Mouse (Mus musculus) midbrain, postnatal 0 days (tissue): ENCODE measurements around the gene Egflam. TPM values are rescaled to one million over a fixed set of nuclear protein-coding genes. Genes with fewer than 3 reads are reported as not detected.

Source experiments
- ATAC-seq: fragments of 200-750 bp; cut with Nextera tagmentation; 2 replicates; pipeline ENCODE4 v1.8.0; 2017; ENCODE audit warnings: moderate number of reproducible peaks, mild to moderate bottlenecking, moderate TSS enrichment, moderate library complexity; ENCODE audit not compliant: low FRiP score
- DNase-seq: peaks from one replicate; pipeline ENCODE4 v3.0.0-alpha.2; 2015; ENCODE audit warnings: low spot score
- H3K27ac ChIP-seq: fragments of 300-500 bp; sonication (generic); 2 replicates; pipeline ENCODE4 v1.5.1; 2014; ENCODE audit warnings: low read depth, mild to moderate bottlenecking, low read length, mixed read lengths
- H3K27me3 ChIP-seq: fragments of 300-500 bp; sonication (generic); 2 replicates; pipeline ENCODE4 v1.6.1; 2014; ENCODE audit warnings: low read length, control low read depth, mixed read lengths; ENCODE audit not compliant: insufficient read depth
- H3K36me3 ChIP-seq: fragments of 300-500 bp; sonication (generic); 2 replicates; pipeline ENCODE4 v1.6.1; 2014; ENCODE audit warnings: low read length, control low read depth, mixed read lengths; ENCODE audit not compliant: insufficient read depth
- H3K4me1 ChIP-seq: fragments of 300-500 bp; sonication (generic); 2 replicates; pipeline ENCODE4 v1.6.1; 2014; ENCODE audit warnings: mild to moderate bottlenecking, control low read depth, antibody characterized with exemption, low read length, mixed read lengths; ENCODE audit not compliant: insufficient read depth
- H3K4me2 ChIP-seq: fragments of 300-500 bp; sonication (generic); 2 replicates; pipeline ENCODE4 v1.6.1; 2014; ENCODE audit warnings: low read depth, mild to moderate bottlenecking, low read length, mixed read lengths; ENCODE audit not compliant: poor library complexity, severe bottlenecking
- H3K4me3 ChIP-seq: fragments of 300-500 bp; sonication (generic); 2 replicates; pipeline ENCODE4 v1.5.1; 2014; ENCODE audit warnings: low read depth, mild to moderate bottlenecking, low read length, moderate library complexity
- H3K9ac ChIP-seq: fragments of 300-500 bp; sonication (generic); replicated peaks from 2 replicates; pipeline ENCODE4 v1.6.1; 2014; ENCODE audit warnings: mild to moderate bottlenecking, low read length, moderate library complexity, mixed read lengths; ENCODE audit not compliant: poor library complexity, severe bottlenecking
- H3K9me3 ChIP-seq: fragments of 300-500 bp; sonication (generic); 2 replicates; pipeline ENCODE4 v1.6.1; 2016; ENCODE audit warnings: low read length, control low read depth
- CTCF ChIP-seq: IDR thresholded peaks from 2 replicates; pipeline ENCODE4 v1.5.1; 2016; ENCODE audit warnings: antibody characterized with exemption, mild to moderate bottlenecking
- WGBS: fragments of 180-500 bp; shearing (Covaris S2); extraction: QIAGEN DNeasy Blood & Tissue Kit; methylation state at CpG from one replicate; pipeline ENCODE4 v1.1.7; 2014; 5-methylcytosine and 5-hydroxymethylcytosine counted together
- polyA plus RNA-seq: library from polyadenylated mRNA; unstranded; fragments of >200 nt; fragmentation: Nextera tagmentation; extraction: Ambion mirVana; gene quantifications from 2 replicates; pipeline ENCODE4 v1.2.1, GENCODE M21; 2015
- total RNA-seq: library from RNA; depleted of rRNA; stranded (reverse); fragments of >200 nt; gene quantifications from 2 replicates; pipeline ENCODE4 v1.2.3, GENCODE M21; 2014

Egflam gene
- total and polyA plus RNA-seq, 2 experiments from 2014 or later = 7.8 to 8.6 TPM

GRCm38 (mm10) chr15:7206110-7206509 lies 192.1 kb downstream of the Egflam start:
- H3K9me3 ChIP-seq = no peaks in the 10 kb centered on the region
- H3K27ac ChIP-seq = no peak overlapping the region
- no peak for DNase-seq
- no peaks in the 10 kb centered on the region for H3K4me1 ChIP-seq
- H3K4me2 ChIP-seq = no peak overlapping the region
- H3K36me3 ChIP-seq = no peaks in the 10 kb centered on the region
- ATAC-seq = no peak
- H3K27me3 ChIP-seq = no peaks in the 10 kb centered on the region
- no peak for TF ChIP-seq CTCF
- H3K4me3 ChIP-seq = no peak overlapping the region
- WGBS = 46% methylated on average over 5 of the region's 5 CpGs
- H3K9ac ChIP-seq = no peak overlapping the region

DNA sequence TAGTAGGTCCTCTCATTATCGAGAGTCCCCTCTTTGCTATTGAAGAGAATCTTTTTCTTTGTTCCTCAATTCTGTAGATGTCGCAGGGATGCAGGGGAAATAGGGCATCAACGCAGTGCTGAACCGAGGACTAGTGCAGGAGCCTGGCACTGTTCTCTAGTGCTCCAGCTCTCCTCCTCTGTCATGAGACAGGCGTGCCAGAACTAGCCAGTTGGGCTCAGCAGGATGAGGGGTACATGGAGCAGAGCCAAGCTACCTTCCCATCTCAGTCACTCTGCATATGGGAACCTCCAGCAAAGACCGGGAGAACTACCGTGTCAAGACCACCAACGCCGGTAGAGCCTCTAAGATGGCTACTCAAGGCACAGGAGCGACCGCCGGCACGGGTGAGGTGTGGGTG lies 193.3 kb downstream of the Egflam start:
- Histone ChIP-seq H3K4me2 (no peak overlapping the region), H3K4me1 (no peaks in the 10 kb centered on the region), H3K27ac (no peak overlapping the region), H3K4me3 (no peak overlapping the region), H3K9ac (no peak overlapping the region), H3K36me3 (no peaks in the 10 kb centered on the region), H3K9me3 (no peaks in the 10 kb centered on the region), H3K27me3 (no peaks in the 10 kb centered on the region)
- peak; percentile 67 for DNase-seq
- 75% methylated on average over 13 of the region's 13 CpGs for WGBS
- ATAC-seq = no peak
- TF ChIP-seq CTCF = no peak

DNA sequence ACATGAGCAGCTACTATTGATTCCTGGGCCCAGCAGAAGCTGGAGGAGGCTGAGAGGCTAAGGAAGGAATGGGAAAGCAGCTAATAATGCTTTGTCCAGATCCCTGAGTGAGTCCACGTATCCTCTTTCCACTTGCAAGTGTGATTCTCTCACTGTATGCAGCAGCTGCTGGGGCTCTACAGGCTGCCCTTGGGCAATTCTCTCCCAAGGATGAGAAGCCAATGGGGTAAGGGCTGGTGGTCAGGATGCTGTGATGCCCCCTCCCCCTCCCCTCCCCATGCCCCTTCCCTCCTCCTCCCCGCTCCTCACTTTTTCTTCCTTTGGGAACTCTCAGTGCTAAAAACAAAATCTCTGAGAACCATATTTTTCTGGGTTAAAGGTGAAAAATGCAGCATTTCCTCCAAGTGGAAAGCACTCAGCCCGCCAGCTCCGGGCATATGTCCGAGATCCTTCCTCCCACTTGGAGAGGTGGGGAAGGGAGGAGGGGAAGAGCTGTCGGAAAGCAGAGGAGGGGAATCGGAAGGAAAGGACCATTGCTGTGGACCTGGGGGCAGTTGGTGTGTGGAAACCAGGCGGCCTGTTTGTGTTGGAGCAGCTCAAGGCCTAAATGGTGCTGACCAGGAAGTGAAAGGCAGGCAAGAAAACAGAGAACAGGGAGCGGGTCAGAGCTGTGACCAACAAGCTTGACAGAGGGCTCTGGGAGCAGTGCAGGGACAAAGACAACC lies 194.4 kb downstream of the Egflam start:
- TF ChIP-seq CTCF = no peak
- H3K9ac ChIP-seq = no peak overlapping the region
- H3K27ac ChIP-seq = no peak overlapping the region
- no peaks in the 10 kb centered on the region for H3K36me3 ChIP-seq
- no peaks in the 10 kb centered on the region for H3K9me3 ChIP-seq
- 68% methylated on average over 9 of the region's 9 CpGs for WGBS
- no peak overlapping the region for H3K4me2 ChIP-seq
- ATAC-seq (no peak), DNase-seq (peak; percentile 27)
- H3K4me1 ChIP-seq = no peaks in the 10 kb centered on the region
- H3K4me3 ChIP-seq = no peak overlapping the region
- H3K27me3 ChIP-seq = no peaks in the 10 kb centered on the region

DNA sequence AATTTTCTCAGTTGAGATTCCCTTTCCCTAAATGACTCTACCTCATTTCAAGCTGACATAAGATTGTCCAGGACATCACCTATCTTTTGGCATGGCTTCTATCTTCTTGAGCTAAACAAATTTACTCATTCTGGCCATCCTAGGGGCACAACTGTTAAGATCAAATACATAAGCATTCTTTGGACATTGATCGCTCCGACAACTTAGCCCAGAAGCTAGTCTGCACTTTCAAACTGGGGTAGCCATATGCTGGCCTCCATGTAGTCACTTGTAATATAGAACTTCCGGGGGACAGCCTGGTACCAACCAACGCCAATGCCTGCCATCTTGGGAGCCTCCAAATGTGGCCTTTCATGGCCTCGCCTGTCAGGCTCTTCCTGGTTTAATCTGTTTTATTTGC lies 195.2 kb downstream of the Egflam start:
- no peak overlapping the region for H3K9ac ChIP-seq
- no peaks in the 10 kb centered on the region for H3K9me3 ChIP-seq
- H3K27me3 ChIP-seq = no peaks in the 10 kb centered on the region
- H3K4me3 ChIP-seq = no peak overlapping the region
- no peaks in the 10 kb centered on the region for H3K4me1 ChIP-seq
- no peak for TF ChIP-seq CTCF
- WGBS = 90% methylated on average over 5 of the region's 5 CpGs
- H3K36me3 ChIP-seq = no peaks in the 10 kb centered on the region
- no peak for DNase-seq
- no peak for ATAC-seq
- H3K4me2 ChIP-seq = no peak overlapping the region
- H3K27ac ChIP-seq = no peak overlapping the region

DNA sequence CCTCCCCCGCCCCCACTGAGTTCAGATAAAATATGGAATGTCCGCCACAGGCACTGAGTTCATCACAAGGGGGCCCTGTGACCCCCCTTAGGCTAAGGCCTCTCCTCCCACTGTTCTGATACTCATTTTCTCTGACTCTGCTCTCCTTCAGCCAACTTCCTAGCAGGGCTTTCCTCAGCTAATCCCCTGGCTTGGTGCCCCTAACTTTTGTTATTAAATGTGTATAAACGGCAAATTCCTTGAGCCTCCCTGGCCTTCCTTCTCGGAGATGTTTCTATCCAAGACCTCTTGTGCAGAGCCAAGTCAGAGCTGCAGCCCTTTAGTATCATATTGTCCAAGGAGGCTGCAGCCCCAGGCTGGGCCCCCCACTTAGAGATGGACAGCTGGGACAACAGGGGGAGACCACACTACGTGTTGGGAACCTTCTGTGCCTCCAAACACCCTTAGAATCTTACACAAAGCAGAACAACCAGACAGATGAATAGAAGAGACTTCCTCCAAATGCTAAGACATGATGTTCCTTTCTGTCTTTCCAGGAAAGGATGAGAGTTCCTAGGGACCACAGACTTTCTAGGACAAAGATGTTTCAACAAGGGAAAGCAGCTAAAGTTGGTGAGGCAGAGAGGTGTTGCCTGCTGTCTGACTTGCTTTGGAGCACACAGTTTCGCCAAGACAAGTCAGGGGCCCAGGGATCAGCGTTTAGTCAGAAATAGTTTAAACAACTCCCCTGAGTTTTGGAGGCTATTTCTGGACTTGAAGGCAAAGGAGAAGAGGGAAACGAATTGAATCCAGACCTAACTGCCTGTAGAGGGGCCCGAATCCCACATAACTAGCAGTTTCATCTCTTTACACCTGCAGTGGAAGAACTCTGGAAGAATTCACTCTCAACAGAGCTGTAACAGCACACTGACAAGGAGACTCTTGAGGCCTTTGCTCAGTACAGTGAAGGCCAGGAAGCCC lies 196.5 kb downstream of the Egflam start:
- no peaks in the 10 kb centered on the region for H3K36me3 ChIP-seq
- no peaks in the 10 kb centered on the region for H3K9me3 ChIP-seq
- WGBS = 56% methylated on average over 9 of the region's 9 CpGs
- H3K9ac ChIP-seq = no peak overlapping the region
- H3K27ac ChIP-seq = 0 out of 2 replicates have a peak overlapping the region, but pooled peaks have one; percentile 0
- no peak overlapping the region for H3K4me2 ChIP-seq
- TF ChIP-seq CTCF = no peak
- DNase-seq (no peak), ATAC-seq (no peak; the same call in 1 of the 2 replicates)
- no peaks in the 10 kb centered on the region for H3K4me1 ChIP-seq
- no peaks in the 10 kb centered on the region for H3K27me3 ChIP-seq
- H3K4me3 ChIP-seq = no peak overlapping the region

- Histone ChIP-seq H3K4me3 (no peak overlapping the region), H3K9me3 (no peaks in the 10 kb centered on the region), H3K27ac (no peak overlapping the region), H3K36me3 (no peaks in the 10 kb centered on the region), H3K4me1 (no peaks in the 10 kb centered on the region), H3K9ac (no peak overlapping the region), H3K27me3 (no peaks in the 10 kb centered on the region), H3K4me2 (no peak overlapping the region)
- WGBS = 41% methylated on average over 6 of the region's 6 CpGs
- TF ChIP-seq CTCF = no peak
- DNase-seq (no peak), ATAC-seq (no peak)
Observed at GRCm38 (mm10) chr15:7200286-7200685, 197.9 kb downstream of the Egflam start.
